Mouse (Mus musculus) cerebellum, adult 2 months (tissue): ENCODE data around the gene Rgs3. TPM values are rescaled to one million over a fixed set of nuclear protein-coding genes. Genes with fewer than 3 reads are reported as not detected.
A peak's percentile ranks its signal among the peaks of the same experiment; 100 is the strongest.

ENCODE experiments used
- DNase-seq, 2 experiments: peaks; one replicate each; pipeline ENCODE4 v3.0.0; 2021
- H3K27ac ChIP-seq: fragments of 200-500 bp; 2 replicates; pipeline ENCODE4 v1.5.1; 2012; ENCODE audit warnings: low read length, control low read depth, inconsistent platforms; ENCODE audit not compliant: insufficient read depth
- H3K27me3 ChIP-seq: fragments of 200-500 bp; 2 replicates; pipeline ENCODE4 v1.6.1; 2012; ENCODE audit warnings: inconsistent platforms, mild to moderate bottlenecking, low read length, moderate library complexity; ENCODE audit not compliant: control insufficient read depth, insufficient read depth
- H3K4me1 ChIP-seq: fragments of 200-500 bp; 2 replicates; pipeline ENCODE4 v1.6.1; 2011; ENCODE audit warnings: low read length; ENCODE audit not compliant: control insufficient read depth, insufficient read depth
- H3K4me3 ChIP-seq: fragments of 200-500 bp; replicated peaks from 2 replicates; pipeline ENCODE3; 2011; ENCODE audit warnings: mild to moderate bottlenecking, low read depth, low read length, control low read depth; ENCODE audit not compliant: insufficient read depth
- CTCF ChIP-seq: fragments of 200-500 bp; IDR thresholded peaks from 2 replicates; pipeline ENCODE4 v1.5.1; 2011; ENCODE audit warnings: low read depth, mild to moderate bottlenecking, control low read depth, low read length, moderate library complexity, borderline replicate concordance; ENCODE audit not compliant: insufficient read depth
- POLR2A ChIP-seq: fragments of 200-500 bp; IDR thresholded peaks from 2 replicates; pipeline ENCODE4 v1.6.1; 2011; ENCODE audit warnings: low read length, control low read depth, borderline replicate concordance; ENCODE audit not compliant: insufficient read depth
- WGBS: fragments of 180-500 bp; shearing (Covaris S2); methylation state at CpG from one replicate; pipeline ENCODE4 v1.1.7; 2018; 5-methylcytosine and 5-hydroxymethylcytosine counted together
- polyA plus RNA-seq: library from polyadenylated mRNA; depleted of rRNA; stranded (reverse); fragments of >200 nt; gene quantifications from 2 replicates; pipeline ENCODE4 v1.2.3, GENCODE M21; 2012

Gene Rgs3
- polyA plus RNA-seq, 1 experiment = 92.7 TPM

DNA sequence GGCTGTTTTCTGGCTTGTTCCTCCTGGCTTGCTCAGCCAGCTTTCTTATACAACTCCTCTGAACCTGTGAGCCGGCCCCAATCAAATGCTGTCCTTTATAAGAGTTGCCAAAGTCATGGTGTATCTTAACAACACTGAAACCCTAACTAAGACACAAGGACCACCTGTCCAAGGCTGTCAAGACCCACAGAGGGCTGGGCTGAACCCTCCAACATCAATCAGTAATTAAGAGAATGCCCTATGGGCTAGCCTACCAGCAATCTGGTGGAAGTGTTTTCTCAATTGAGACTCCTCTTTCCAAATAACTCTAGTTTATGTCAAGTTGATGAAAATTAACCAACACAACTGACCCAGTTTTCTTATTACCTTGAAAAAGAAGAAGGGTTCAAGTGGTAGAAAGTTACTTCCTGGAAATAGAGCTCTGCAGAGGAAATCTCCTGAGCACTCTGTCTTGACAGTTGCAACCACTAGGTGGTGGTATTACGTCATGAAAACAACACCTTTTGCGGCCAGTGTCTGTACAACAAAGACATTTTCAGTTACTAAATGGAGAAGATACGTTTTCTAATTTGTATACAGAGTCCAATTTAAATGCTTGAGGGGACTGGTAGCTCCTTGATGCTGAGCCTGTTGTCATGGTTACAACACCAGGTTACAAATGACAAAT, 1.4 kb downstream of the Rgs3 start:
- 25% methylated on average over 4 of the region's 4 CpGs for WGBS
- no peak overlapping the region for H3K27ac ChIP-seq
- no peaks in the 10 kb centered on the region; the same call in none of the 2 replicates for H3K4me1 ChIP-seq
- DNase-seq = peak; percentile 71 to 75
- no peaks in the 10 kb centered on the region for H3K27me3 ChIP-seq
- TF ChIP-seq POLR2A (no peak), CTCF (peak; percentile 41; the same call in 1 of the 2 replicates)
- no peak overlapping the region for H3K4me3 ChIP-seq

DNA sequence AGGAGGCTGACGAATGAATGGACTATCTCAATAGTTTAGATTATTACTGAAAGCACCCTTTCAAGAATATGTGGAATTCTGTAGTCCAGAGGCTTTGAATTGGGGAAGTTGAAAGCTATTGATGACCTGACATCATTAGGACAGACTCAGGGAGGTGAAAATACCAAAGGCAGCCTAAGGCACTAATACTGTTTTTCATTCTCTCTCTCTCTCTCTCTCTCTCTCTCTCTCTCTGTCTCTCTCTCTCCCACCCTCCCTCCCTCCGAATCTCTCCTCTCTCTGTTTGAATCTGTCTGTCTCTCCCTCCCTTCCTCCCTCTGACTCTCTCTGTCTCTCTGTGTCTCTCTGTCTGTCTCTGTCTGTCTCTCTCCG, 2.0 kb downstream of the Rgs3 start:
- H3K4me1 ChIP-seq = no peaks in the 10 kb centered on the region; the same call in none of the 2 replicates
- TF ChIP-seq CTCF (no peak), POLR2A (no peak)
- 63% methylated on average over 3 of the region's 3 CpGs for WGBS
- no peaks in the 10 kb centered on the region for H3K27me3 ChIP-seq
- no peak overlapping the region for H3K4me3 ChIP-seq
- no peak for DNase-seq
- no peak overlapping the region for H3K27ac ChIP-seq

DNA sequence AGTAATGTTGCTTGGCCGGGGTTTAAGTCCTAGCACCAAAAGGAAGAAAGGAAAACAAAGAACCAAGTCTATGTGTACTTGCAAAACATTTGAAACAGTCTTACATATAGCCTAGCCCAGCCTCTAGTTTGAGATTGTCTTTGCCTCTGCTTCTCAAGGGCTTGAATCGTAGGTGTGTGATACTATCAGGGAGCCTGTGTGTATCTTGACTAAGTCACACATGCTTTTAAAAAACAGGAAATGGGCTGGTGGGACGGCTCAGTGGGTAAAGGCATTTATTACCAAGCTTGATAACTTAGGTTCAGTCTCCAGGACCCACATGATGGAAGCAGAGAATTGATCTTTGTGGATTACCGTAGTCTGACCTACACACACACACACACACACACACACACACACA, 2.4 kb downstream of the Rgs3 start:
- TF ChIP-seq POLR2A (no peak), CTCF (no peak)
- WGBS = 90% methylated on average over 4 of the region's 4 CpGs
- no peak for DNase-seq
- Histone ChIP-seq H3K4me3 (no peak overlapping the region), H3K4me1 (no peaks in the 10 kb centered on the region; the same call in none of the 2 replicates), H3K27me3 (no peaks in the 10 kb centered on the region), H3K27ac (no peak overlapping the region)

DNA sequence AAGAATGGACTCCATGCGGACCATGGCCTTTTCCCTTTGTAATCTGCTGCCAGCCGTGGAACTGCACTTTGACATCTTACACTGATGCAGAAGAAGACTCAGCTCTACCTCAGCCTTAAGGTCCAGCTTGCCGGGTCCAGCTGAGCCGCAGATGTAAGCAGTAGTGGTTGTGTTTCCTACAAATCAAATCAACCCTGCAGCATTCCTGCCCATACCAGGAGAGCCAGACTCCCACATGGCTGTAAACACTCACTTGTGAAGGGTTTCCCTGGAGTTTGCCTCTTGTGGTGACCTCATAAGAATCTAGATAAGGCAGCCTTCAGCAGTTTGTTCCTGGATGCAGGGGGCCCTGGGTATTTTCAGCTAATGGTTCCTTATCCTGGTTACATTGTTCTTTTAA, 6.9 kb downstream of the Rgs3 start:
- H3K27ac ChIP-seq = no peak overlapping the region
- DNase-seq = no peak
- H3K4me1 ChIP-seq = peaks cover 4% of the 10 kb centered on the region
- TF ChIP-seq CTCF = no peak
- TF ChIP-seq POLR2A = no peak
- no peaks in the 10 kb centered on the region for H3K27me3 ChIP-seq
- 95% methylated on average over 4 of the region's 4 CpGs for WGBS
- no peak overlapping the region for H3K4me3 ChIP-seq

DNA sequence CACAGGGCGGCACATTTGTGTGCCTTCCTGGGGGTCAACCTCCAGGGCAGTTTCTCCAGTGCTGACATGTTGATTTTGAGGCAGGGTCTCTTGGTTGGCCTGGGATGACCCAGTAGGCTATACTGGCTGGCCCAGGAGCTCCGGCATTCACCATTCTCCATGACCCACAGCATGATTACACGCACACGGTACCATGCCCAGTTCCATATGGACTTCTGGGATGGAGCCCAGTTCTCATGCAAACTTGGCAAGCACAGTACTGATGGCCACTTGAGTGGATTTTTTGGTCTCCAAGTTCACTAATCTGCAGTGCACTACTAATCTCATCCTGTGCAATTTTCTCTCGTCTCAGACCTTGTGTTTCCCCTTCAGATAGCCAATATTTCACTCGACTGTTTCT, 8.0 kb downstream of the Rgs3 start:
- Histone ChIP-seq H3K4me1 (peaks cover 4% of the 10 kb centered on the region), H3K4me3 (no peak overlapping the region), H3K27me3 (no peaks in the 10 kb centered on the region), H3K27ac (no peak overlapping the region)
- 23% methylated on average over 6 of the region's 6 CpGs for WGBS
- DNase-seq = peak; percentile 69 to 83
- no peak for TF ChIP-seq CTCF
- no peak for TF ChIP-seq POLR2A

DNA sequence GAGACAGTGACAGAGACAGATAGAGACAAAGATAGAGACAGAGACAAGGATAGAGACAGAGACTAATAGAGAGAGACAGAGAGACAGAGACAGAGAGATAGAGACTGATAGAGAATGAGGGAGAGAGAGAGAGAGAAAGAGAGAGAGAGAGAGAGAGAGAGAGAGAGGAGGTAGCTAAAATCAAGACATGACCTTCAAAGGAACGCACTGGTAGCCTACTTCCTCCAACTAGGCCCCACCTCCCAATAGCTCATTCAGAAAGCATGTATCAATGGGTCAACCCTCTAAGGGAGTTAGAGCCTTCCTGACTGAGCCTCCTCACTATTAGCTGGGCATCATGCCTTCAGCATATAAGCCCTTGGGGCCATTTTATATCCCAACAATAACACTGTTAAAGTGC, 8.7 kb downstream of the Rgs3 start:
- Histone ChIP-seq H3K4me1 (peaks cover 4% of the 10 kb centered on the region), H3K4me3 (no peak overlapping the region), H3K27me3 (no peaks in the 10 kb centered on the region), H3K27ac (no peak overlapping the region)
- WGBS = 93% methylated on average over 1 of the region's 1 CpGs
- DNase-seq = no peak
- no peak for TF ChIP-seq POLR2A
- TF ChIP-seq CTCF = no peak

DNA sequence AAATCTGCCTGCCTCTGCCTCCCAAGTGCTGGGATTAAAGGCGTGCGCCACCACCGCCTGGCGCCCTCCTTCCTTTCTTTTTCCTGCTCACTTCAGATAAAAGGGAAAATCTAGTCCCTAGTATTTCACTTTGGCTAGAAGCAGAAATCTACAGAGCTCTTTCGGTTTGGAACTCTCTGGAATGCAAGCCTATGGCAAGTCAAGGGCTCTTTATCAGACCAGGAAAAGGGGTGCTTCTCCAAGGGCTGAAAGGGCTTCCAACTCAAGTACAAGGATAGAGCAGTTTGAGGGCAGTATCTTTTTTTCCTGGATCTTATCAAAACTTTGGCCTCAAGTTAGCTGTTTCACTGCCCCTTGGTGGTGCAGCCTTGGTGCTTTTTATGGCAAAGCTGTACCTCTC, 10.0 kb downstream of the Rgs3 start:
- Histone ChIP-seq H3K27me3 (no peaks in the 10 kb centered on the region), H3K27ac (no peak overlapping the region), H3K4me3 (no peak overlapping the region), H3K4me1 (peaks cover 4% of the 10 kb centered on the region)
- WGBS = over 99% methylated on average over 5 of the region's 5 CpGs
- no peak for DNase-seq
- TF ChIP-seq POLR2A (no peak), CTCF (no peak)

DNA sequence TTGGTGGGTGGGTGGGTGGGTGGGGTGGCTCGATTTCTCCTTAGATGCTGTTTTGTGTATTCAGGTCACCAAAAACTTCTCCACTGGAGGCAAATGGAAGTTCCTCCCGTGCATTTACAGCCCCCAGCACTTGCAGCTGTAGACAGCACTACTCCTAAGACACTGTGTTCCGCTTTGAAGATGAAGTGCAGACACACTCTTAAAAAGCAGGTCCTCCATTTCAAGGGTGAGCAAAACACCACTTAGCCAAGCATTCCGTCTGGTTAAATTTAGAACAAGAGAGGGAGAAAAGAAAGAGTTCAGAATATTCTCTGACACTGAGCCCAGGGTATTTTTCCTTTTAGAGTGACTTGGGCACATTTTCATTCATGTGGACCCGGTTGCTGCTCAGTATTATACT, 10.4 kb downstream of the Rgs3 start:
- no peak overlapping the region for H3K27ac ChIP-seq
- DNase-seq = no peak
- 83% methylated on average over 5 of the region's 5 CpGs for WGBS
- TF ChIP-seq POLR2A = no peak
- TF ChIP-seq CTCF = no peak
- no peak overlapping the region for H3K4me3 ChIP-seq
- H3K27me3 ChIP-seq = no peaks in the 10 kb centered on the region
- peaks cover 4% of the 10 kb centered on the region for H3K4me1 ChIP-seq
